Mouse (Mus musculus): ENCODE measurements at regions not wholly inside any gene's neighbourhood (a gene's known extent, or its start where the extent isn't known, plus 50 kb on each side); places are given as distances from the start of the nearest gene placed in this dataset.

- no peak for DNase-seq
Observed at GRCm38 (mm10) chr19:60408436-60408835, 59.7 kb downstream of the Prlhr start.

- DNase-seq = no peak
Observed at GRCm38 (mm10) chr19:60399425-60399824, 68.7 kb downstream of the Prlhr start.

- no peak for DNase-seq
Observed at GRCm38 (mm10) chr19:60397666-60398065, 70.4 kb downstream of the Prlhr start.

DNA sequence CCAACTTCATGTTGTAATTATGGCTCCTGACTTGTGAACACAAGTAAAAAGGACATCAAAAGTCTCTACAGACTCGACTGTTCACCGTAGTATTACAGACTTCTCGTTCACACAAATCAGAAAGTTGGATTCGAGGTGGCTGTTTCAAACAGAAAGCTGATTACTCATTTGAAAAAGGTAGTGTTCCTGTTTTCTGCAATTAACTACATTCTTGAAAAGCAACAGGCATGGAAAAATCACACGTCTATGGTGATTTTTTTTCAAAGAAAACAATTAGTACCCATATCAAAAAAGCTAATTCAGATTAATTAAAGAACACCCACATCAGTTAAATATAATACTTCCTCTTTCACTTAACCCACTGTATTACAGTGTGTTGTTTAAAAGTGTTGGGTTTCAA, 71.5 kb downstream of the Prlhr start:
- no peak for DNase-seq

DNA sequence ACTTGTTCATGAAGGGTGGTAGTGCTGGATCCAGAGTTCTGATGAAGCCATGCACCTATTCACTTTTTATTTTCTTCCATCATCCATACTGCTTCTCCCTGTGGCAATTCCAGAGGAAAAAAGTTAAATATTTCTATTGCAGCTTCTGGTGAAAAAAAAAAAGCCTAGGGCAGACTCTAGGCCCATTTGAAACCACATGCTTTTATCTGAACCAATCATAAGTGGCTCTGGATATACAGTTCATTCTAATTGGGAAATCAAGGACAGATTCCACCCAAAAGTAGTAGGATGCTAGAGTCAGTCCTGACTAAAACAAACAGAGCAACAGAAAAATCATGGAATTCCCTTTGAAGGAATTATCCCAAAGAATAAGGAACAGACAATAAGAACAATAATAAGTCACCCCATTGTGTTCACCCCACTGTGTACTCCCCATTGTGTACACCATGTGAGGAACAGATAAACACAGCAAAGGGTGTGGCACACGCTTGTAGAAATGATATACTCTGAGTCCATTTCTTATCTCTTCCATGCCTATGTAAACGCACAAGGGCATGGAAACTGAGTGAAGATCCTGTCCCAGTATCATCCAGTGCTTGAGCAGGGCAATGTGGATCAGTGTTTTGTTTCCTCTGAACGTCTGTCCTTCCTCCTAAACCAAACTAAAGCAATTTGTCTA, 81.4 kb downstream of the Prlhr start:
- no peak for DNase-seq

DNA sequence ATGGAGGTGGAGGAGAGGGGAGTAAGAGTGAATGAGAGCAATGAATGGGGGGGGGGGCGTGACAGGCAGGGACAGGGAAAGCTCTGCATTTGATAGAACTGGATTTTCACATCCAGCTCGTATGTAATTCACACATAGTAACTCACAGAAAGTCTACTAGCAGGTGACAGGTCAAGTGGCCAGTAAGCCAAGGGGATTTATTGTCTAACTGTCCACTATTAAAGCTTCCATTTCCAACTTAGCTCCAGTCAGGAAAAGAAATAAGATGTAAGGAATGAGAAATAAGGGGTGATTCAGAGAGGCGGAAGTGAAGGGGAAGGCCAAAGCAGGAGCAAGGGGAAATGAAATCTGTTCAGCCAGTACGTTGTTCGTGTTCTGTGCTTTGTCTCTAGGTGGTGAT, 83.4 kb downstream of the Prlhr start:
- DNase-seq = no peak

DNA sequence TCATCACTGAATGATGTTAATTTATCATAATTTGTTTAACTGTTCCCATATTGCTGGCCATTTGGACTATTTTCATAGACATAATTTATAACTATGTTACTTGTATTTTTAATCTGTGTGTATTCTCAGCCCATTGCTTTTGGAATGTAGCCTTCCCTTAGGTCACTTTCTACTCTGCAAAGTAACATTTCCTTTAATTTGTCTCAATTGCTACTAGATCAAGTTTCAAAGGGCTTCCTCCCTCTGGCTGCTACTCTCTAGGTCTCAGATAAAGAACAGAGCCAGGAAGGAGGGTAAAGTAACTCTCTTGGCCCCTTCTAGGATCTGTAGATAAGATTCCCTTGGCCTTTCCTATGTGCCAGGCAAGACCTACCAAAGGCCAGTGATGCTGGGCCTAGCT, 85.4 kb downstream of the Prlhr start:
- no peak for DNase-seq

GRCm38 (mm10) chr19:60379030-60379605, 89.0 kb downstream of the Prlhr start:
- DNase-seq = no peak

DNA sequence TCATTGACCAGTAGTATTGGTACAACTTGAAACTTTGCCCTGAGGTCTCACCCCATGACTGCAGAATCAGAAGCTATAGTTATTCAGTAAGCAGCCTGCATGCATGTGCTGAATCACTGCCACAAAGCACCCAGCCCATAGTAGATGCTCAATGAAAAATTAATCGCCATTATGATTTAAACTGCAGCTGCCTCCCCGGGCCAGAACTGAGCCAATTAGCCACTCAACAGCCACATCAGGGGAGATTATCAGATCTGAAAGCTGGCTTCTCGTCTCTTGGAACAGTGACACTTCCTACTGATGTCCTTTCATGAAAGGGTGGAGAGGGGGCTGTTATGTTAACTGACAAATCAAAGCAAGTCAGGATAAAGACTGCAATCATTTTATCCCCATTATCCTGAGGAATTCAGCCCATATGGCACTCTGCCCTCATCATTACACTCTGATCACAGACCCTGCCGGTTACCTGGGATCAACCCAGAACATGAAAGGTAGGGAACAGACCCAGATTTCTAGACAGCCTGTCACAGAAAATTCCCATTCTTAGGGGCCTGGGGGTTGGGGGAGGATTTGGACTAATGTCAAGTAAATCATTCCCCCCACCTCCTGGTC, 104.0 kb downstream of the Prlhr start:
- DNase-seq = no peak

DNA sequence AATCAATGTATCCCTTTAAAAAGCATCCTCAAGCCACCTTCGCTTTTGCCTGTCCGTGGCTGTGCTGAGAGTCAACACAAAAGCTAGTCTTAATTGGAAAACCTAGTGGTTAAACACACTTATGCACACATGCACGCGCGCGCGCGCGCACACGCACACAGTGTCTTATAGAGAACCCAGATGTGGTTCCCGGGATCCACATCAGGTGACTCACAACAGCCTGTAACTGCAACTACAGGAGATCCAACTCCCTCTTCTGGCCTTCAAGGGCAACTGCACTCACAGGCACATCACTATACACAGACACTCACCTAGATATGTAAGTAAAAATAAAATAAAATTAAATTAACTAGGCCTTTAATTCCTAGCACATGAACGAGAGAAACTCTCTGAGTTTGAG, 118.4 kb upstream of the Fam204a start:
- DNase-seq = no peak

DNA sequence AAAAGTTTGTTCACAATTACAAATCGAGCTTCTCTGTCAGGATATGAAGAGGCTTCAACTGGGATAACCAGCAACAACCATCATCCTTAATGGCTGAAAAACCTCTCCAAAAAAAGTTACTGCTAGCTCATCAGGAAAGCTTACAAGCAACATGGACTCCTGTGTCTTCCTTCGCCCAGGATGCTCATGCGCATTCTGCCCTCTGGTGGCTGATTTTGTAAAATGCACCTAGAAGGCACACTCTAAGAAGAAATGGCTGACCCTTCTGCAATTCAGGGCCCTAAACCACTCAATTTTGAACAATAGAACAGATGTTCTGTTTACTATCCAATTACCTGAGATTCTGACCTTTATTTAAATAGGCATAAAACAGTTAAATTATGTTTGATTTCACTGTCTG, 115.0 kb upstream of the Fam204a start:
- DNase-seq = peak; percentile 2

GRCm38 (mm10) chr19:60340234-60340633, 113.7 kb upstream of the Fam204a start:
- no peak for DNase-seq

GRCm38 (mm10) chr19:60334521-60334920, 108.0 kb upstream of the Fam204a start:
- no peak for DNase-seq

DNA sequence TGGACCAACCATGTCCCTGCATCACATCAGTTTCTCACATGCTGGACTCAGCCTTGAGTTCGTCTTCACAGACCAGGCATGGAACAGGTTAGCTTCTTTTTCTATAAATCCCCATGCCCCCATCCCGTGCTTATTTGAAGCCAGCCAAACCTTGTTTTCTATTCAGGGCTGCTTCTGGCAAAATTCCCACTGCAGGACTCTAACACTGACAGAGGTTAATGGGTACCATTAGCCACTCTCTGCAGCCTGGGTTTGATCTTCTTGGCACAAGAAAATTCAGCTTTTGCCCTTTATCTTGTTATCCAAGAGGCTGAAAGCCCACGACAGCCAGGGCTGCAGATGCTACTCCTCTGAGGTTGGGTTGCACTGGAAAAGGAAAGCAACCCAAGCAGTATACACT, 101.8 kb upstream of the Fam204a start:
- DNase-seq = no peak

DNA sequence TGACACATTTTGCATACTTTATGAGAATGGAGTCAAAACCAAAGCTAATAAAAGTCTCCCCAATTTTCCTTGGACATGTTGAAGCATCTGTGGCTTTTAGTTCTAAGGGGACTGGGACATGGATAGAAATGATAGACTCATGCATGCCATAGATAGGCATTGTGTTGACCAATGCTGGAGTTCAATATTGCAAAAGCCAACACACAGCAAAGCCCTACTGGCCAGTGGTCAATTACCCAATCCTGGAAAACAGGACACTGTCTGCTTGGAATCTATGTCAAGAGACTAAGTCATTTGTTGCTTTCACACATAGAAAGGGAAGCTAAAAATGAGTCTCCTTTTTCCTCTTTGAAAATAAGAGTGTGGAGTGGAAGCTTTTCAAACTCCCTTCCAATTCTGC, 99.1 kb upstream of the Fam204a start:
- DNase-seq = no peak

DNA sequence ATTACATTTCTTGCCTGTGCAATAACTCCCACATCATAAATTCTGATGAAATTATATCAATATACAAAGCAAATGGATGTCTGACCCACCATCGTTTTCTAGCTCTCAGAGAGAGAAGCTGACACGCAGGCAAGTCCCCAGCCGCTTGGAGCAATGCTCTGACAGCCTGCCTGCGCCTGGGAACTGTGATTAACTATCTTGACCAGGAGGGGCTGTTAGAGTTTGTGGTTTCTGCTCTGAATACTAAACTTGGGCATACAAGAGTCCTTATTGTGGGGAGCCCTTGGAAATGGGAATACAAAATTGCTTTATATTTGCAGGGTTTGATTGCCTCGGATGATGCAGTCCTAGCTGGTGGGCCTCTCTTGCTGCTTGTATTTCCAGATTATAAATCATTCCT, 98.6 kb upstream of the Fam204a start:
- DNase-seq = no peak

GRCm38 (mm10) chr19:60310591-60310990, 84.1 kb upstream of the Fam204a start:
- DNase-seq = peak; percentile 30

DNA sequence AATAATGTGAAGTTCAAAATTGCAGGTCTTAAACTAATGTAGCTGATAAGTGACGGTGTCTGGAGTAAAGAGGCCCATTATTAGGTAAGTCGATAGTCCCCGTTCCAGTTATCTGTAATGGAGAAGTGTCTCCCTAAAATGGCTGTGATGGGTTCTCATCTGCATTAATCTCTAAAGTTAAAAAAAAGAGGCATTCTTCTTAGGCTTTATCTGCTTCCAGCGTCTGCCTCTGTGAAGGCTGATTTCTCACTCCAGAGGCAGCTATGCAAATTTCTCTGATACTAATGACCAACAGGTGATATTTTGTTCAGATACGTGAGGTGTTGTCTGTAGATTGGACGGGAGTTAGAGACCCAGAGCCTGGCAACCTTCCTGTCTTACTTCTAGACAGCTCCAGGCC, 75.9 kb upstream of the Fam204a start:
- DNase-seq = no peak

- no peak for DNase-seq
Observed at GRCm38 (mm10) chr19:60300891-60301290, 74.4 kb upstream of the Fam204a start.

DNA sequence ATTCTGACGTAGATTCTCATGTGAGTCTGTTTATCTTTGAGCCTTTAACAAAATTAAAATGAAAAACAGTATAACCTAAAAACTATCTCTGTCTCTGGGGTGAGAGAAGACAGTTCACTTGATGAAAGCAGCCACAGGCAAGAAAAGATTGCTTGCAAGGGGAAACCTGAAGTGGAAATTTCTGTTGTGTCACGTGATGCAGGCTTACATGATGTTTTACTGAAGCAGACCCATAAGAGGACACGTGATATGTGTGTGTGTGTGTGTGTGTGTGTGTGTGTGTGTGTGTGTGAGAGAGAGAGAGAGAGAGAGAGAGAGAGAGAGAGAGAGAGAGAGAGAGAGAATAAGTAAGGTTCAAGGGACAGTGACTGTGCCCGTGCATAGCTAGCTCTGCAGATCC, 63.7 kb upstream of the Fam204a start:
- DNase-seq = no peak

- DNase-seq = no peak
Observed at GRCm38 (mm10) chr19:60286810-60287396, 60.4 kb upstream of the Fam204a start.

DNA sequence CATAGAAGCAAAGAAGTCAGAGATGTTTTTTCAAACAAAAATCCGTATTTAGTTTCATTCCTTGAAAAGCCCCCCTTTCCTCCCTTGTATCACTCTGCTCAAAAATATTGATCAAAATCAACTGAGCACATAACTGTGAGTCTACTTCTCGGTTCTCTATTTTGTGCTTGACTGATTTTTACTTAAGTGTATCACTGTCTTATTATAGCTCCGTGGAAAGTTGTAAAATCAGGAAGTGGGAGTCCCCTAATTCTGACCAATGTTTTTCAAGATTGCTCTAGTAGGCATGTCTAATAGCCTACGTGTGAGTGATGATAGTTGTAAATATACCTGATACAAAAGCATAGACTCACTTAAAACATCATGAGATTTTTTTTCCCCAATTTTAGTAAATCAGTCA, 58.4 kb upstream of the Fam204a start:
- DNase-seq = no peak
